Mouse (Mus musculus) small intestine, adult 2 months (tissue): Measurements from ENCODE around the gene Ttn.

Experiments
- CTCF ChIP-seq: fragments of 200-500 bp; IDR thresholded peaks from 2 replicates; pipeline ENCODE4 v1.5.1; 2012; ENCODE audit warnings: low read depth, mild to moderate bottlenecking, control low read depth, inconsistent platforms, low read length, moderate library complexity, mixed read lengths; ENCODE audit not compliant: insufficient replicate concordance, insufficient read length; ENCODE audit errors: extremely low read depth
- POLR2A ChIP-seq: fragments of 200-500 bp; IDR thresholded peaks from 2 replicates; pipeline ENCODE4 v1.6.1; 2012; ENCODE audit warnings: low read depth, mild to moderate bottlenecking, control low read depth, inconsistent platforms, low read length, moderate library complexity

- TF ChIP-seq CTCF (no peak), POLR2A (no peak)
Measured at GRCm38 (mm10) chr2:76965542-76965941, 16.8 kb downstream of the Ttn start.
